Mouse (Mus musculus) testis, adult 2 months (tissue): Measurements from ENCODE around the gene Ablim1.

Experiments
- CTCF ChIP-seq: fragments of 200-500 bp; IDR thresholded peaks from 2 replicates; pipeline ENCODE4 v1.5.1; 2012; ENCODE audit warnings: low read depth, mild to moderate bottlenecking, inconsistent platforms, low read length, moderate library complexity; ENCODE audit not compliant: control insufficient read depth, insufficient read depth, insufficient replicate concordance
- POLR2A ChIP-seq: fragments of 200-500 bp; IDR thresholded peaks from 2 replicates; pipeline ENCODE4 v1.6.1; 2012; ENCODE audit warnings: low read depth, mild to moderate bottlenecking, inconsistent platforms, low read length, moderate library complexity; ENCODE audit not compliant: control insufficient read depth

- no peak for TF ChIP-seq CTCF
- no peak for TF ChIP-seq POLR2A
Measured at GRCm38 (mm10) chr19:57295521-57295920, 19.2 kb downstream of the Ablim1 start.
